Mouse (Mus musculus) cerebellum, postnatal 10 days (tissue): ENCODE measurements at regions not wholly inside any gene's neighbourhood (a gene's known extent, or its start where the extent isn't known, plus 50 kb on each side); places are given as distances from the start of the nearest gene placed in this dataset.

Experiments used
- DNase-seq, 2 experiments: peaks; one replicate each; pipeline ENCODE4 v3.0.0; 2021; ENCODE audit warnings: mixed read lengths in 2 of 2

DNA sequence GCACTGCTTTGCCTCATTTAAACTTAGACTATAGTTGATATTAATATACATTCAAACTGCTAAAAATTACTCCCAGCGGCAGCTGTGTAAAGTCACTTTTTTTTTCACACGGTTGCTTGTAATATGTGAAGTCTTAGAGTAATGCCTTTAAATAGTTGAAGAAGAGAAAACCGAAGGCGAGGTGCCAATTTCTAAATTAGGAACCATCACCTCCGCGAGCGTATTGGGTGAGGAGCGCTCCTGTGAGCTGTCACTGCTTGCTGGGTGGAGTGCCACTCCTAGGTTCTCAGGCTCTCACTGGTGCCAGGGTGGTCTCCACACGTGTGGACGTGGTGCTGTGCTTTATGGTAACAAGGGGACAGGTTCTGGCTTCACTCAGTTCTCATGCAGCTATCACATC is 82.8 kb upstream of the Nectin3 start:
- peak; percentile 17 to 26 for DNase-seq

- no peak for DNase-seq
Measured at GRCm38 (mm10) chr16:46574221-46574620, 75.9 kb upstream of the Nectin3 start.

DNA sequence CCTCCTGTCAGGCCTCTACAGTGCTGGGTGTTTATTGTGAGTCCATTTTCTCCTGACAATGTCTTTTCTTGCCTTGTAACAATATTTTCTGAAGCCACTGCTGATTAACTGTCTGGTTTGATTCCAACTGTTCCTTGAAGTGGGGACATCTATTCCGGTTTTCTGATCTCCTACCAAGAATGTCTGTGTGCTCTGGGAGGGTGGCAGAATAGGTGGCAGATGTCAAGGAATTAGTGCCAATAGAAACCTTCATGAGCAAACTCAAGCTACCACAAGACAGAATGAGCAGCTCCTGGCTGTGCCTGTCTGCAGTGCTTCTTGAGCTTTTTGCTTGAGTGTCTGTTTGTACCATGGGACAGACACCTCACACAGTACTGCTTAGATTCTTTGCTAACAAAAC is 69.1 kb upstream of the Nectin3 start:
- peak; percentile 71 to 76 for DNase-seq

- peak; percentile 54 to 63 for DNase-seq
Measured at GRCm38 (mm10) chr16:46566020-46566581, 67.8 kb upstream of the Nectin3 start.

DNA sequence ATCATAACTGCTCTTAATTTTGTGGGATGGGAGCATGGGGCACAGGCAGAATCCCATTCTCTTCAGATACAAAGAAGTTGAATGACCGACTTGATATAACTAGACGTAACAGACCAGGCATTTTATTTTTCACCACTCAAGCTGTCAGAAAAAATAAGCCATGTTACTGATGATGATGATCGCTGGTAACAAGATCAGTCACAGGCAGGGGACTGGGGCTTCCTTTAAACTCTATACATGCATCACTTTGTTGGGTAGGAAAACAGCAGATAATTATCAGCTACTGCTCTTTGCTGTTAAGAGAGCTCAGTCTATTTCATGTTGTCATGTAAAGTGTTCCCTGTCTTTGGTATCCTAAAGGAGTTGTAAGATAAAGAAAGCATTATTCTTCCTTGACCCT is 59.0 kb upstream of the Nectin3 start:
- no peak for DNase-seq

- no peak for DNase-seq
Measured at GRCm38 (mm10) chr16:46548207-46548606, 49.9 kb upstream of the Nectin3 start.
